Mouse (Mus musculus): Measurements from ENCODE around the gene Hdac10. TPM values are rescaled to one million over a fixed set of nuclear protein-coding genes. Genes with fewer than 3 reads are reported as not detected.

Gene Hdac10
- polyA plus RNA-seq, 1 experiment from 2014 or later: 31.4 TPM

GRCm38 (mm10) chr15:89147024-89147423 is 18.5 kb upstream of the Hdac10 start:
- ATAC-seq (replicated peaks): peak; percentile 7; the same call in 1 of the 2 replicates
- Histone ChIP-seq H3K9me3 (no peaks in the 10 kb centered on the region), H3K27me3 (replicated peaks) (no peaks in the 10 kb centered on the region), H3K27ac (peak overlapping the region; percentile 84), H3K4me3 (peak overlapping the region; percentile 89), H3K36me3 (replicated peaks) (0 out of 2 replicates have a peak, but pooled peaks cover 4% of the 10 kb centered on the region), H3K4me1 (peaks cover 40% of the 10 kb centered on the region), H3K4me2 (peak overlapping the region; percentile 71), H3K9ac (peak overlapping the region; percentile 64)
- WGBS: 6% methylated on average over 16 of the region's 16 CpGs

DNA sequence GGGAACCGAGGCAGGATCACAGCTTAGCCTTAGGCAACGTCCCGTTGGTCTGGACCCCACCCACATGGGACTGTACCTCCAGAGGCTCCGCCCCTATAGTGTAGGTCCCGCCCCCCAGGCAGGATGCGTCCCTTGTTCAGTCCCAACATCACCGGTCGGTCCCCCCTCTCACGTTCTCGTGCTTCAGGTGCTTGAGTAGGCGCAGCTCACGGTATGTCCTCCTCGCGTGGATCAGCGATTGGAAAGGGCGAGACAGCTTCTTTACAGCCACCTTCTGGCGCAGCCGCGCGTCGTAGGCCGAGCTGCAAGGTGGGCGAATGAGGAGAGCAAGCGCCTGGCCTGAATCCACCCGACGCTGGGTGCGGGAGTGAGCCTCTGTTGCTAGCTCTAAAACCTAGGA is 18.0 kb upstream of the Hdac10 start:
- peak; percentile 45 for ATAC-seq (replicated peaks)
- Histone ChIP-seq H3K9ac (peak overlapping the region; percentile 64), H3K4me3 (peak overlapping the region; percentile 89), H3K4me2 (peak overlapping the region; percentile 71), H3K27me3 (replicated peaks) (no peaks in the 10 kb centered on the region), H3K27ac (peak overlapping the region; percentile 84), H3K9me3 (no peaks in the 10 kb centered on the region), H3K4me1 (peaks cover 40% of the 10 kb centered on the region), H3K36me3 (replicated peaks) (0 out of 2 replicates have a peak, but pooled peaks cover 4% of the 10 kb centered on the region)
- 6% methylated on average over 27 of the region's 27 CpGs for WGBS

- H3K27ac ChIP-seq: no peak overlapping the region
- ATAC-seq (replicated peaks): no peak
- 0 out of 2 replicates have a peak, but pooled peaks cover 4% of the 10 kb centered on the region for H3K36me3 ChIP-seq (replicated peaks)
- peak overlapping the region; percentile 71 for H3K4me2 ChIP-seq
- H3K27me3 ChIP-seq (replicated peaks): no peaks in the 10 kb centered on the region
- H3K9me3 ChIP-seq: no peaks in the 10 kb centered on the region
- 81% methylated on average over 24 of the region's 24 CpGs for WGBS
- H3K4me3 ChIP-seq: peak overlapping the region; percentile 89
- peak overlapping the region; percentile 64; the same call in 1 of the 2 replicates for H3K9ac ChIP-seq
- peaks cover 40% of the 10 kb centered on the region for H3K4me1 ChIP-seq
These were observed 17.4 kb upstream of the Hdac10 start for GRCm38 (mm10) chr15:89145813-89146350.

- WGBS: 95% methylated on average over 11 of the region's 11 CpGs
- Histone ChIP-seq H3K27ac (no peak overlapping the region), H3K4me1 (peaks cover 42% of the 10 kb centered on the region), H3K9me3 (no peaks in the 10 kb centered on the region), H3K9ac (no peak overlapping the region), H3K27me3 (replicated peaks) (no peaks in the 10 kb centered on the region), H3K36me3 (replicated peaks) (0 out of 2 replicates have a peak, but pooled peaks cover 4% of the 10 kb centered on the region), H3K4me2 (no peak overlapping the region), H3K4me3 (no peak overlapping the region)
- no peak for ATAC-seq (replicated peaks)
These were observed 16.5 kb upstream of the Hdac10 start for GRCm38 (mm10) chr15:89144965-89145364.

GRCm38 (mm10) chr15:89143134-89143533 is 14.6 kb upstream of the Hdac10 start:
- WGBS: 84% methylated on average over 2 of the region's 2 CpGs
- H3K27ac ChIP-seq: no peak overlapping the region
- H3K36me3 ChIP-seq (replicated peaks): 0 out of 2 replicates have a peak, but pooled peaks cover 4% of the 10 kb centered on the region
- H3K4me1 ChIP-seq: peaks cover 38% of the 10 kb centered on the region
- no peaks in the 10 kb centered on the region for H3K9me3 ChIP-seq
- no peak overlapping the region for H3K4me2 ChIP-seq
- no peak overlapping the region for H3K4me3 ChIP-seq
- no peak for ATAC-seq (replicated peaks)
- no peak overlapping the region for H3K9ac ChIP-seq
- no peaks in the 10 kb centered on the region for H3K27me3 ChIP-seq (replicated peaks)

DNA sequence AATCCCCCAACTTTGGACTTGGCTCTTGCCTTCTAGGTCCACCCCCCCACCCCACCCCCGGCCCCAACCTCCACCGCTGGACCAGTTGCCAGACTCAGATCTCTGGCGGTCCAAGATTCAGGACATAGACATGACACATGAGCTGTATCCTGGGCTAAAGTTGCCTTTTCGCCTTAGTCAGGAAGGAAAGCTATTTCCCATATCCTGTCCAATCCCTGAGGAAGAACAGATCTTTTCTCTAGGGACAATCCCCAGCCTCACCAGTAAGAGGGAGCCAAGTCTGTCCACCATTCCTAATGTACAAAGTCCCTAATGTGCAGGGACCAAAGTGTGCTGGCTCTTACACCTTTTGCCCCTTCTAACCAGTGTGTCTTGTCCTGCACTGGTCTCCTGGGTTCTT is 13.4 kb upstream of the Hdac10 start:
- no peak overlapping the region for H3K4me2 ChIP-seq
- no peaks in the 10 kb centered on the region for H3K9me3 ChIP-seq
- H3K36me3 ChIP-seq (replicated peaks): 0 out of 2 replicates have a peak, but pooled peaks cover 4% of the 10 kb centered on the region
- H3K27me3 ChIP-seq (replicated peaks): no peaks in the 10 kb centered on the region
- WGBS: 77% methylated on average over 4 of the region's 4 CpGs
- H3K9ac ChIP-seq: no peak overlapping the region
- peaks cover 26% of the 10 kb centered on the region for H3K4me1 ChIP-seq
- no peak for ATAC-seq (replicated peaks)
- H3K27ac ChIP-seq: no peak overlapping the region
- H3K4me3 ChIP-seq: no peak overlapping the region

DNA sequence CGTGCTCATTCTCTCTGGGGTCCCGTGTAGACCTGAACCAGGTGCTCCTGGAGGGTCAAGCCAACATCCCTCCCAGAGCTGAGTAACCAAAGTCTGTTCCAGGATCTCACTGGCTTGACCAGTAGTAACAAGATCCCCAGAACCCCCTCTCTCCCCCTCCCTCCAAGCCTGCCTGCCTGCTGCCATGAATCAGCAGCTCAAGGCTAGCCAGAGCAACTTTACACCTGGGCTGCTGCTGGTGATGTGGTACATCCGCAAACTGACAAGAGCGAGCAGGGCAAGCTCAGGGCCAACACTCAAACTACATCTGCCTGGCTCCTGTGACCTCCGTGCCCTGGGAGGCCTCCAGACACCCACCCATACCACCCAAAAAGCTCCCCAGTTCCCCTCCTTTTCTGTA is 12.9 kb upstream of the Hdac10 start:
- WGBS: 24% methylated on average over 5 of the region's 5 CpGs

DNA sequence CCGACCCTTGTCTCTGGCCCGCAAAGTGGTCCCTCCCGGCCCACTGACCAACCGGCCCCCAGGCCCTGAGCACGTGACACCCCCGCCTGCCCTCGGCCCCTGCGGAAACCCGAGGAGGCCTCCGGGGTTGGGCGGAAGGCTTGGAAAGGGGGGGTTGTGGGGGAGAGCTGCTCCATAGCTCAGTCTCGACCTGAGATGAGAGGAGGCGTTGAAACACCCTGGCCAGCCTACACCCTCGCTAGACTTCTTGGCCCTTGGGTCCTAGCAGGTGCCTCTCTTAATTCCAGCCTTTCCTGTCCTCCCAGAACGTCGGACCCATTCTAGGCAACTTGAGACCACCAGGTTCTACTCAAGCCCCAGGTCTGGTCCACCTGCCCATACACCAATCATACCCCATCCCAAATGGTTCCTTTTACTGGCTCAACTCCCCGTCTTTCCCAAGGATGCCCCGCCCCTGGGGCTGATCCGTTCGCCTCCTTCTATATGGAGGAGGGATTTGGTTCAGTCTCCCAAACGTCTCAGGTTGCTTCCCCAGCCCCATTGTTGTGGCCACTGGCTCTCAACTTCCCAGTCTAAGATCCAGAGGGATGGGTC is 12.3 kb upstream of the Hdac10 start, which contains the start of gene Mapk12:
Gene Mapk12, minus strand, starts transcription at position 45 of the 594 bp plus-strand sequence.
- Histone ChIP-seq H3K27me3 (replicated peaks) (no peaks in the 10 kb centered on the region), H3K9me3 (no peaks in the 10 kb centered on the region), H3K4me3 (peak within 1 kb of the TSS; percentile 49), H3K4me2 (peak within 1 kb of the TSS; percentile 99), H3K27ac (no peak within 1 kb of the TSS), H3K4me1 (peaks cover 15% of the 10 kb centered on the region), H3K9ac (peak within 1 kb of the TSS; percentile 53), H3K36me3 (replicated peaks) (0 out of 2 replicates have a peak, but pooled peaks cover 4% of the 10 kb centered on the region)
- ATAC-seq (replicated peaks): peak; percentile 34
- under 1% methylated on average over 21 of the region's 21 CpGs for WGBS

More for the DNA sequence above, 12.9 kb upstream of the Hdac10 start:
- Histone ChIP-seq H3K4me2 (peak overlapping the region; percentile 99; the same call in 1 of the 2 replicates), H3K4me3 (no peak overlapping the region), H3K27ac (no peak overlapping the region), H3K9ac (no peak overlapping the region), H3K9me3 (no peaks in the 10 kb centered on the region), H3K27me3 (replicated peaks) (no peaks in the 10 kb centered on the region), H3K36me3 (replicated peaks) (0 out of 2 replicates have a peak, but pooled peaks cover 4% of the 10 kb centered on the region), H3K4me1 (peaks cover 22% of the 10 kb centered on the region)
- ATAC-seq (replicated peaks): no peak

- H3K4me1 ChIP-seq: peaks cover 15% of the 10 kb centered on the region
- H3K9ac ChIP-seq: peak overlapping the region; percentile 53
- H3K27ac ChIP-seq: no peak overlapping the region
- under 1% methylated on average over 53 of the region's 53 CpGs for WGBS
- H3K9me3 ChIP-seq: no peaks in the 10 kb centered on the region
- H3K4me2 ChIP-seq: peak overlapping the region; percentile 99
- H3K36me3 ChIP-seq (replicated peaks): 0 out of 2 replicates have a peak, but pooled peaks cover 4% of the 10 kb centered on the region
- no peaks in the 10 kb centered on the region for H3K27me3 ChIP-seq (replicated peaks)
- peak; percentile 34 for ATAC-seq (replicated peaks)
- peak overlapping the region; percentile 49 for H3K4me3 ChIP-seq
These were observed 11.7 kb upstream of the Hdac10 start for GRCm38 (mm10) chr15:89140048-89140658.

- H3K9ac ChIP-seq: no peak overlapping the region
- H3K27ac ChIP-seq: no peak overlapping the region
- H3K4me3 ChIP-seq: no peak overlapping the region
- ATAC-seq (replicated peaks): no peak
- WGBS: 95% methylated on average over 6 of the region's 6 CpGs
- no peaks in the 10 kb centered on the region for H3K27me3 ChIP-seq (replicated peaks)
- no peaks in the 10 kb centered on the region for H3K9me3 ChIP-seq
- peaks cover 15% of the 10 kb centered on the region for H3K4me1 ChIP-seq
- no peaks in the 10 kb centered on the region for H3K36me3 ChIP-seq (replicated peaks)
- H3K4me2 ChIP-seq: no peak overlapping the region
These were observed 10.0 kb upstream of the Hdac10 start for GRCm38 (mm10) chr15:89138531-89138930.

DNA sequence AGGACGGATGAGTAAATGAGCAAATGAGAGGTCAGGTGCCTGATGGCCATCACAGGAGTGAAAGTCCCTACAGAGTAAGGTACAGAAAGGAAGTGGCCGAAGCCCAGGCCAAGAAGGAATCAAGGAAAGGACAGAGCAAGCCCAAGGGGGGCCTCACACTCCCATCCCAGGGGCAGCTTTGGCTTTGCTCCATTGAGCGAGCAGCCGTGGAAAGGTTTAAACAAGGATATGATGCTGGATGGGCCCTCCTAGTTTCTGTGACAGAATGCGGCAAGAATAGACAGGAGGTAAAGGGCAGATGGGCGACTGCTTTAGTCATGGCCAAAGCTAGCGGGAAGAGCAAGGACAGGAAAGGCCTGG is 9.5 kb upstream of the Hdac10 start:
- no peak overlapping the region for H3K4me3 ChIP-seq
- H3K9me3 ChIP-seq: no peaks in the 10 kb centered on the region
- no peaks in the 10 kb centered on the region for H3K27me3 ChIP-seq (replicated peaks)
- no peak overlapping the region for H3K4me2 ChIP-seq
- peaks cover 15% of the 10 kb centered on the region for H3K4me1 ChIP-seq
- no peak overlapping the region for H3K27ac ChIP-seq
- no peak for ATAC-seq (replicated peaks)
- no peak overlapping the region for H3K9ac ChIP-seq
- 88% methylated on average over 7 of the region's 7 CpGs for WGBS
- no peaks in the 10 kb centered on the region for H3K36me3 ChIP-seq (replicated peaks)

GRCm38 (mm10) chr15:89137378-89138045 is 9.0 kb upstream of the Hdac10 start:
- ATAC-seq (replicated peaks): no peak
- Histone ChIP-seq H3K9me3 (no peaks in the 10 kb centered on the region), H3K4me3 (no peak overlapping the region), H3K36me3 (replicated peaks) (no peaks in the 10 kb centered on the region), H3K27me3 (replicated peaks) (no peaks in the 10 kb centered on the region), H3K4me2 (no peak overlapping the region), H3K9ac (no peak overlapping the region), H3K4me1 (peaks cover 15% of the 10 kb centered on the region), H3K27ac (no peak overlapping the region)
- 73% methylated on average over 11 of the region's 11 CpGs for WGBS
